Mouse (Mus musculus): ENCODE data around the gene Arpp21. TPM values are rescaled to one million over a fixed set of nuclear protein-coding genes. Genes with fewer than 3 reads are reported as not detected.

Gene Arpp21
- 100 to 1,000 TPM; 204 to 210 TPM for total RNA-seq (2021)
- long read RNA-seq, transcript Arpp21-231 (5 exons, 3,419 nt), result minor isoform, 11 of 167 reads
- long read RNA-seq, transcript Arpp21-218 (6 exons, 2,402 nt), result major isoform, 24 of 167 reads
- long read RNA-seq, partial matches to known transcripts, result 11 of 167 reads
- long read RNA-seq, other reads (novel, unspliced or antisense), result 113 of 167 reads

DNA sequence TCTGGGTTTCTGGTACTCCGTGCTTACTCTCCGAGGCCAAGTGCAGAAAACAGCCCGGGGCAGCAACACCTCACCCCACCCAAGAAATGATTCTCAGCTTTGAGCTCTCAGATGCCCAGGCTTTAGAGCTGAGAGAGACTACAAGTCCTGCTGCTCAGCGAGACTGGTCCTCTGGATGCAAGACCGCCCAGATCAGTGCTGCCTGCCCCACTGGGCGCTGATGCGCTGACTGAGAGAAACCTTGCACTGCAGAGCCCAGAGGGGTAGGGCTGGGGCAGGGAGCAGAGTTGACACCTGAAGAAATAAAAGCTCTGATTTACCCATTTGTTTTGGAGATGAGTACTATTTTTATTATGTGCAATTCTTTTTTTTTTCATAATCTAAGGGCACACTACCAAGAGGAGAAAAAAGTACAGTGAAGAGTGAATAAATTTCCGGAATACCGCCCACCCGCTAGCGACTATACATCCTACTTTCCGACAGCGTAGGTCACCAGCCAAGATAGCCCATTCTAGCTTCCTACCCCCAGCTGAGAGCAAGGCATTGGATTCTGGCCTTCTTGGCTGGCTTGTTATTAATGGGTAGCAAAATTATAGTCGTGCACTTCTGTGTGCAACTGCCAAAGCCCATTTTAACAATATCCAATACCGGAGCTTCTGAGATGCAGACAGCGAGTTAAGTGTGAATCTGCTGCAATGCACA lies at the start of gene Arpp21:
Gene Arpp21 (minus strand): TSS at position 243 of the 702 bp plus-strand sequence.
- no peak for DNase-seq (ENCODE audit: low spot score in 2 of 2)

DNA sequence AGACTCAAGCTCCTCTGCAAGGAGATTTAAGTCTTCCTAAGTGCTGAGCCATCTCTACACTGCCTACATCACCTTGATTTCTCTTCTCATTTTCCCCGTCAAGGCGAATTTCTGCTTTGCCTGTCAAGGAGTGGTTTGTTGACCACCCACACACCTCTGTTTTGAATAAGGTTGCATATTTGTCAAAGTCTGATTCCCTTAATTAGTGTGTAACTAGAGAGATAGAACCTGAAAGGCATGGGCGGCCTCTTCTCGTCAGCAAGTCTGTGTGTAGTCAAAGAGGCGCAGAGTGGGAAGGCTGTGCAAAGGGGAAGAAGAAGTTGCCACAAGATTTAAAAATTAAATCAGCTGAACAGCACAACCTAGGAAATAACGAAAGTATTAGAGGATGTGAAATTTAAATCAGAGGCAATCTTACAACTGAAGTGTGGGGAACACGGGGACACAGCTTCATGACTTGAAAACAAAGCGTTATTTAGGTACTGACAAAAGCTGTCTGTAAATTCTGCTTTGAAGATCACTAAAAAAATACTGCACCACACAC lies 36.8 kb upstream of the Arpp21 start:
- DNase-seq (ENCODE audit: low spot score in 2 of 2), result no peak

DNA sequence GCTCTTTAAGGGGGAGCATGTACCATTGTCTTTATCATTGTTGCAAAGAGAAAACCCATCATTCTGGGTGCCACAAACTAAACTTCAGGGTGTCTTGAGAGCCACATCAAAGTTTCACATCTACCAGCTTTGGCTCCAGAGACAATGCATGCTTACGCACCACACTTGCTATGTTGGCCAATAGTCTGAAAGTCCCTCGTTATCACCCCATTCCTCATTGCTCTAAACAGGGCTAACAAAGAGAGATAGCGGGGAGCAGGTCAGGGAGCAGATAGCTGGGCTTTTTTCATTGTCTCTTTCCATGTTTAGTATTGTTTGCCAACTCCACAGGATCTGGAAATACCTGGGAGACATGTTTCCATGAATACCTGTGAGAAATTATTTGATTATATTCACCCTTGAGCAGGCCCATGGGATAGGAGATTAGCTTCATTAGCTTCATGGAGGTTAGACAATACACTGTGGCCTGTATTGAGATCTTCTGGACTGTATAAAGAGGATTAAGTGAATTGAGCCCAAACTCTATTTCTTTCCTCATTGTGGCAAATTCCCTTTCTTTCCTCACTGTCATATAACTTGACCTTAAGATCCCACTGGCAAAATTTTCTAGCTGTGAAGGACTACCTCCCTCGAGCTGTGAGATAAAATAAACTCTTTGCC lies 29.4 kb upstream of the Arpp21 start:
- no peak for DNase-seq (ENCODE audit: low spot score in 2 of 2)

DNA sequence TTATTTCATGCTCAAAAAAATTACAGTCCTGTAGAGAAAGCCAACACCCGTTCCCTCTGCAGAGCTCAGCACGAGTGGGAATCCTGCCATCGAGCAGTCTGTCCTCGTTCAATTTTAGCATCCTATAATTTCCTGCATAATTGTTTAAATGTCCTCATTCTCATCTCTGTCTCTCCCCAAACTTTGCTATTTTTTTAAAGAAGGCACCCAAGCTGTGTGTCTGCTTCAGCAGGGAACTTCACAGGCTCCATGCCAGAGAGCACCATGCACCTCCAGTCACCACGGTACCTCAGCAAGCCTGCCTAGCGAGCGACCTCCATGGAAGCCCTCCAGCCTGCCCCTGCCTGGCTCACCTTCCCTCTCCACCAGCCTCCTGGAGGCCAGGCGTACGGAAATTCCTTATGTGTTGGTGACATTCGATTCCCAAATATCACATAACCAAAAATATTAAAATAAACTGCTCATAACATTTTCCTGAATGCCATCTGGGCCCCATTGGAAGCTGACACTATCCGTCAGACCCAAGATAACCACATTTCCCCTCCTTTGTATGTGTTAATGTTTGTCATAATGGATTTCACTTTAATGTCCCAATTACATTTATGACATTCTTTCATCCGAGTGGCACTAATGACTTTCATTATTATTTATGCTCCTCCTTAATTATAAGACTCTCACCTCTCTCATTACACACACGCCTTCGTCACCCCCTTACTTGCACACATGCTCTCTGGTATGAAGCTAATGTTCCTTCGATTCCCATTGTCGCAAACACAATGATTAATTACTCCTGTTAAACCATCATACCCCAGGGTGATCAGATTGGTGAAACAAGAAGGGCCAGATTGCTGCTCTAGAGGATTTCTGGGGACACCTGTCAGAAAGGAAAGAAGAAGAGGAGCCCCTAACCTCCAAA lies 26.5 kb upstream of the Arpp21 start:
- DNase-seq (ENCODE audit: low spot score in 2 of 2), result peak; percentile 74 to 87

DNA sequence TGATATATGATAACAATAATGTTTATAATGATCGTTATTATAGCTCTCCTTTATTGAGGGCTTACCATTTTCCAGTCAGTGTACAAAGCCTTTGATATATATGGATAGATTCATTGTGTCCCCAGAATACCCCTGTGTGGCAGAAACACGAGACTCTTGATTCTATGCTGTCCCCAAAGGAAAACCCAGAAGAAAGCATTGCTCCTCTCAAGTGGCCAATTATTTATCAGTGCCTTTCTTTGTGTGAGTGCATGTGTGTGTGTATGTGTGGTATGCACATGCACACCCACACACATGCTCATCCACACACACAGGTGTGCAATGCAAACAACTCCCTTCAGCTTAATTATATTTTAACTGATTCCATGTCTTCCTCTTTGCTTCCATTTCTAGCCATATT lies 25.8 kb upstream of the Arpp21 start:
- no peak for DNase-seq (ENCODE audit: low spot score in 2 of 2)

DNA sequence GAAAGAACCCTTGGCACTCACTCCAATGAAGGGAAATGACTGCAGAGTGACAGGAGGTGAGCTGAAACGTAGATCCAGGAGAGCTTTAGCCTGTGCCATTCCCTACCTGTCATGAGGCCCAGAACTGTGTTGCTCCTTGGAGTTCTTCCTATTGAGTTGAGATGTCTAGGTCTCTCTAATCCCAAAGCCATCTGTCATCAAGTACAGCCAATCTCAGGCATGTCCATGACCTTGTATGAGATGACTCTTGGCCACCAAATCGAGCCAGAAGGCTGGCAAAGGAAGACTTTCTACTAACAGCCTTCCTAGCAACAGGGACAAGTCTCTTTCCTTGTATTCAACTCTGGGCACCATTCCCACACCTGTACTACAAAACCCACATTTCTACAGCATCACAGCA lies 25.0 kb upstream of the Arpp21 start:
- DNase-seq (ENCODE audit: low spot score in 2 of 2), result no peak

DNA sequence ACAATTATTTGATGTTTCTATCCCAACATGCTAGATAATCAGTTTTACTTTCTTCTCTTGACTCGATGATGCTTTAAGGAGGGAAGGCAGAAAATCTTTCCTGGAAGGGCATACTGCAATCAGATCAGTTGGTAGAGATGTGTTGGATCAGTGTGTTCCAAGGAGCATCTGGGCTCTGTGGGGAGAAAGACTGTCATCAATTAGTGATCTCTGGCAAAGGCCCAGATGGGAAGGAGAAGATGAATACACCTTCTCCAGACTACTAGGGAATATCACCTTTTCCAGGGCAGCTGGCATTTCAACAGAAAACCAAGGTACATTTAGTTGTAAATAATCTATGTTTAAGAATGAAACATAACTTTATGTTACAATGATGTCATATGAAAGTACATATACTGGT lies 22.8 kb upstream of the Arpp21 start:
- DNase-seq (ENCODE audit: low spot score in 2 of 2), result no peak

DNA sequence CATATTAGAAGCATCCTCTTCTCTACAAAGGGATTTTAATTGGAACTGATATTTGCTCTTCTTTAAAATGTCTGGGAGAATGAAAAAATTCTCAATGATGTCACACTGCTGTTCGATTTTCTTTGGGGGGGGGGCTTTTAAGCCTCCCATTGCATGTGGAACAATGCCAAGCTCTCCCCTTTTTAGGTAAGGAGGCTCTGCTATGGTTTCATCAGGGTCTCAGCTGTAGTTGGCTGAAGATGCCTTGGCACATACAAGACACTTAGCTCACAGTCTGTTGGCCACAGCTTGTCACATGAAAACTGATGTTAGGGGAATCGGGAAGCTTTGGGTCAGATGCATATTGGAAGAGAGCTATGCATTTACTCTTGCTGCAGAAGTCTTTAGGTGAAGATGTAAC lies 20.2 kb upstream of the Arpp21 start:
- DNase-seq (ENCODE audit: low spot score in 2 of 2), result no peak

DNA sequence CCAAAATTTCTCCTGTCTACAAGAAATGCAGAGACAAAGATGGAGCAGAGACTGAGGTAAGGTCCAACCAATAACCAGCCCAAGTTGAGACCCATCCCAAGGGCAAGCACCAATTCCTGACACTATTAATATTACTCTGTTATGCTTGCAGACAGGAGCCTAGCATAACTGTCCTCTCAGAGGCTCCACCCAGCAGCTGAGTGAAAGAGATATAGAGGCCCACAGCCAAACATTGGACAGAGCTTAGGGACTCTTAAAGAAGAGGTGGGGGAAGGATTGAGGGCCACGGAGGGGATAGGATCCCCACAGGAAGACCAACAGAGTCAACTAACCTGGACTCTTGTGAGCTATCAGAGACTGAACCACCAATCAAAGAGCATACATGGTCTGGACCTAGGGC lies 18.0 kb upstream of the Arpp21 start:
- no peak for DNase-seq (ENCODE audit: low spot score in 2 of 2)

DNA sequence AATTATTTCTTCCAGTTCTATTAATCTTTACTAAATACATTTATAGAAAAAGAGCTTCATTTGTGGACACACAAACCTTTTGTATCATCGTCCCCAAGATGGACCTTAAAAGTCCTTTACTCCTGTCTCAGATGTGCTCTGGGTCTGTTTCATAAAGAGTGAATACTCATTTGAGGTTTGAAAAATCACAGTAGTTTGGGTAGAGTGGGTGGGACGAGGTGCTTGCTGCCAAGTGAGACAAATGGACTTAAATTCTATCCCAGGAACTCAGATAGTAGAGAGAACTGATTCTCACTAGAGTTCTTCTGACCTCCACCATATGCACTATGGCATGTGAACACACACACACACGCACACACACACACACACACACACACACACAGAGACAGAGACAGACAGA lies 16.1 kb upstream of the Arpp21 start:
- DNase-seq (ENCODE audit: low spot score in 2 of 2), result no peak

DNA sequence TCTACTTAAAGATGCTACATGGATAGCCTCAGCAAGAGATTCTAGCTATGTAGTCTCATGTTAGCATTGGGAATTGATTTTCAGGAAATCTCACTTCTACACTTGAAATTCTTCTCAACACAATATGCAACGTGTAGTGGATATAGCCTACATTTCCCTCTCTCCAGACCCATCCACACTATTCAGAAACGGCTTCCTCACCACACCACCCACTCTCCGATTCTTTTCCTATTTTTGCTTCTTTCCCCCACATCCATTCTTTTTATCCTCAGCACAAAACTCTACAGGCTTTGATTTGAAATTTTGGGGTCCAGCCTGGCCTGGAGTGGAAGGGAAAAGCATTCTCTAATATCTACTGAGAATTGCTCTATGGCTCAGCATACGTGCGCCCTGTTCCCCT lies 15.6 kb upstream of the Arpp21 start:
- no peak for DNase-seq (ENCODE audit: low spot score in 2 of 2)

DNA sequence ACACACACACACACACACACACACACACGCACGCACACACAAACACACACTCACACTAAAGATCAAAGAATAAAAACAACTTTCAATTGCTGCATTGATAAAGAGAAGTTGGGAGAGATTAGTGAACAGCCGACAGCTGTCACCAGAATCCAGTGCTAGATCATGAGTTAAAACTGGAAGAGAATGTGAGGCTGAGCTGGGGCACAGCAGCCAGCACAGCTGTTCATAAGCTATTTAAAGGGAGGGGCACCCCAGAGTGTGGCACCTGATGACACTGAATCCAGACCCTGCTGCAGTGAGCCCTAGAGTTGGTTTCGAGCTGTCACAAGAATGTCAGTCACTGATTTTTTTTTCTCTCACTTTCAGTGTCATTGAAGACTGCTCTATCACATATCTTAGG lies 14.0 kb upstream of the Arpp21 start:
- DNase-seq (ENCODE audit: low spot score in 2 of 2), result no peak

DNA sequence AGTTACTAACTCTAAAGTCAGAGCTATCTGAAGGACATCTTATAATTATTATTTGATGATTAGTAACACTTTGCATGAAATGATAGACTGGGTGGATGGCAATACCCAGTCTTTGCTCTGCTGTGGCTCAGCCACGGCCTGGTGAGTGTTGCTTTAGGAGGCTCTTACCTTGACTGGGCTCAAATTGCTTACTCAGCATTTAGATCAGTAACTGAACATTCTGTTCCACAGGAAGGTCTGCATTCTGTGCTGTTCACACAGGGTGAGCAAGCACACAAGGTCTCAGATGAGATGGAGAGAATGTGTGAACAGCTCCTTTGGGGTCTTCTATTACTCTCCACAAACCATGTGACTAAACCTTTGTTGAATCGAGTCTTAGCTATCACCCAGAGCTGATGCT lies 11.4 kb upstream of the Arpp21 start:
- DNase-seq (ENCODE audit: low spot score in 2 of 2), result no peak

DNA sequence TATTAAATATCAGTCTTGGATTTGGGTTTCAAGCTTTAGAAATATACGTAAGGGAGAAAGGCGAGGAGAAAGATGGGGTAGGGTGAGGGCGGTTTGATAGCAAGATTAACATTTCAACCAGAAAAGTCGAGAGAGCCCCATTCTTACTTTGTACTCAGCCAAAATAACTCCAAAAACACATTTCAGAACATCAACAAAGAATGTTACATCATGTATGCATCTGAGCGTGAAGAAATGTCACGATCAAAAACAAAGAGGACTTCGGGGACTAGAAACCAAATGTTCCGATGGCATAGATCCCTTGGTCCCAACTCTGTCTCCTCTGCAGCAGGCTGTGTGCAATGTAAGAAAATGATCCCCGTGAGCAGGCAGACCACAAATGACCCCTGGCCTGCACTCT lies 2.4 kb upstream of the Arpp21 start:
- DNase-seq (ENCODE audit: low spot score in 2 of 2), result peak in 1 of 2 experiments; percentile 62

DNA sequence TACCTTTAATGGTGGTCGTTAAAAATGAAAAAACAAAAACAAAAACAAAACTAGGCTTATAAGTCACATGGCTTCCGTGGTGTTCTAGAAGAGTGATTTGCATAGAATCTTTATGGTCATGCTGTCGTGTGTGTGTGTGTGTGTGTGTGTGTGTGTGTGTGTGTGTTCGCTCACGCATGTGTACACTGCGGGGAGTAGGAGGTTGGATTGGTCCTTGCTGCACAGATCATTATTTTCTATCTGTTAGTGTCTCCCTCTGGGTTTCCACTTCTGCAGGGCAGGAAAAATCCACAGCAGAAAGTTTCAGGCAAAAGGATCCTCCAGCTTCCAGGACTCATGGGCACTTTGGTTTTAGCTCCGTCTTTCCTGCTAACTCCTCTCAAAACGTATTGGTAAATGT lies 813 bp upstream of the Arpp21 start:
- DNase-seq (ENCODE audit: low spot score in 2 of 2), result no peak

DNA sequence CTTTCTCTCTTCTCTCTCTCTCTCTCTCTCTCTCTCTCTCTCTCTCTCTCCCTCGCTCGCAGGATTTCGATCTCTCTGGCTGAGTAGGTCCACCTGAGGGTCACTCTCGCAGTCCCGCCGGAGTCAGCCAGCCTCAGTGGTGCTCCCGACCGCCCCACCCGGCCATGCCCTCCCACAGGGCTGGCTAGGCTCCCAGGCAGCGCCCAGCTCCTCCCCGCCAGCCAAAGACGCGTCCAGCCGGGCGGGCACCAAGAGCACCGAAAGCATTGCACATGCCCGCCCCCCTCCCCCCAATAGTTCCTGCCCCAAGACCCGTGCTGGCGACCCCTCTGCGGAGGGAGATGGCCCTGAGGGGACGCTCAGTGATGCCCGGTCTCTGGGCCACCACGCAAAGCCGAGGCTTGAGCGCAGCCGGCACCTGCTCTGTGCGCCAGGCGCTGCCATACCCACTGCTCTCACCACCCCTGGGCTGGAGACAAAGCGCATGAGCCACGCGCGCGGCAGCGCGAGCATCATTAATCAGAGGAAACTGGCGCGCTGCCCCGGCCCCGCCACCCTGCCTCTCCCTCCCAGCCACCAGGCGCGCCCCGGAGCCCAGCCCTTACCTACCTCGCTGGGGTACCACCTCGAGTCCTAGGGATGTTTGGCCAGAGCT lies 570 bp downstream of the Arpp21 start:
- peak; percentile 76 to 90 for DNase-seq (ENCODE audit: low spot score in 2 of 2)

DNA sequence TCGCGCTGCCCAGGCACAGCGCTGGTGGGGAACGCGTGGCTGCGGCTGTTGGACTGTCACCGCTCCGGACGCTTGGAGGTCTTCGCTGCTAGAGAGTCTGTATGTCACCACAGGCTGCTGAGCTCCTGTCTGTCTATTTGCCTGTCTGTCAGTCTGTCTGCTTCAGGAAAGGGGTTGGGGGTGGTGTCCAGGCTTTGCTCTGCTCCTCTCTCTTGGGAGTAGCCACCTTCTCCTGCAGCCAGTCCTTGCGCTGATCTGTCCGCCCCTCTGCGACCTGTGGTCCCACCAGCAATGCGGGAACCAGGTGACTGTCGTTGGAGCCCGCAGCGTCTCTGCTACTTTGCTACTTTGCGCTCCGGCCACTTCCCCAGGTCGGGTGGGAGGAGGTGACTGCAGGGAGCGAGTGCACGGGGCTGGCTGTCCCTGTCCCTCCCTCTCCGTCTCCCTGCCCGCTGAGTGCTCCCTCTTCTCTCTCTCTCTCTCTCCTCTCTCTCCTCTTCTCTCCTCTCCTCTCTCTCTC lies 1.2 kb downstream of the Arpp21 start:
- peak in 1 of 2 experiments; percentile 50 for DNase-seq (ENCODE audit: low spot score in 2 of 2)

DNA sequence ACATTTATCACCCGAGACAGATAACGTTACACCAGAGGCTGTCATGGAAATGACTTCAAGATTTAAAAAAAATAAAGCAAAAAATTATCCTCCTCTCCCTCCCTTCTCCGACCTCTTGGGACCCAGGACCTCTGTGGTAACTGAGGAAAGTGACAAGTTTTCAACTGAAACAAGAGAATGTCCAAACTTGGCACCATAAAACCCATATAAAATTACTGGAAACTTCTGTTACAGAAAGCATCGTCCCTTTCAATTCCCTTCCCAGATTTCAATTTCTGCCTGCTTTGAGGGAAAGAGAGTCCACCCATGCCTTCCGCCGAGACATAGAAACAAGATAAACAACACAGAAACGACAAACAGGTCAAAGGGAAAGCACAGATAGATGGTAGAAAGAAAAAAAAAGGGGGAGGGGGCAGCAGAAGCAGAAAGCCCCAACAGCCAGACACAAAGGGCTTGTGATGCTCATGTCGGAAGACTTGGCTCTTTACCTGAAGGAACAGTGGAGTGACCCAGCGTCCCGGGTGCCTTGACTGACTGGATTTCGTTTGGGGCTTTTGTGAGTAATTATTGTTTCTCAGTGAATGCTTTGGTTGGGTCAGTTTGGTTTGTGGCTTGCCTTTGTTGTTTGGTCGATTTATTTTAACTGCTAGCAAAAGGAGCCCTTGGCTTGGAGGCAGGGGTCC lies 1.8 kb downstream of the Arpp21 start:
- no peak for DNase-seq (ENCODE audit: low spot score in 2 of 2)

DNA sequence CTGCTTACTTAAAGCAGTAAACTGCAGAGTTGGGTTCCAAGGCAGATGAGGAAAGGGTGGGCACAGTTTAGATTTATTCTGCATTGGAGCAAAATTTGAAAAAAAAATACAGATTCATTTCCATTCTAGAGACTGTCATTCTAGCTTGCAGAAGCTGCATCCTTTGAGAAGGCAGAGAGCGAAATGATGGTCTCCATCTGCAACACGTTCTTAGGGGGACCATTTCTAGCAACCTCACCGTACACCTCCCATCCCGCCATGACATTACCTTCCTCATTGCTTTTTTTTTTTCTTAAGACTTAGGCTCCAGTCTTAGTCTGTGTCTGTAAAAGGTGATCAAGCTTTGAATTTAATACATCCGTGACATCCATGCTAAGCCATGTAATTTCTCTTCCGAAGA lies 2.4 kb downstream of the Arpp21 start:
- no peak for DNase-seq (ENCODE audit: low spot score in 2 of 2)

Data from layer of hippocampus, adult 18-20 months (tissue).